Mouse (Mus musculus): ENCODE measurements around the gene Gm45618. TPM values are rescaled to one million over a fixed set of nuclear protein-coding genes. Genes with fewer than 3 reads are reported as not detected.

Gene Gm45618
- total RNA-seq, 2 experiments from 2014 or later = not detected

- DNase-seq = peak; percentile 91
- intact Hi-C loops (cut with DNase I; ENCODE audit: low total_unique reads) = no loop called here
Measured at GRCm38 (mm10) chr7:142095183-142095931, 25.2 kb downstream of the Gm45618 start, which contains the start of gene Dusp8. Gene Dusp8 (minus strand): TSS chr7:142095843.

GRCm38 (mm10) chr7:142094301-142095143 is 26.0 kb downstream of the Gm45618 start:
- DNase-seq = peak; percentile 35
- intact Hi-C loops (cut with DNase I; ENCODE audit: low total_unique reads) = no loop called here

GRCm38 (mm10) chr7:142093696-142094240 is 26.8 kb downstream of the Gm45618 start:
- intact Hi-C loops (cut with DNase I; ENCODE audit: low total_unique reads) = no loop called here

GRCm38 (mm10) chr7:142092991-142093390 is 27.5 kb downstream of the Gm45618 start:
- intact Hi-C loops (cut with DNase I; ENCODE audit: low total_unique reads) = no loop called here
- DNase-seq = no peak

More at GRCm38 (mm10) chr7:142093696-142094240, 26.8 kb downstream of the Gm45618 start:
- no peak for DNase-seq

GRCm38 (mm10) chr7:142091848-142092247 is 28.7 kb downstream of the Gm45618 start:
- intact Hi-C loops (cut with DNase I; ENCODE audit: low total_unique reads) = no loop called here
- DNase-seq = no peak

GRCm38 (mm10) chr7:142089648-142090447 is 30.7 kb downstream of the Gm45618 start:
- no peak for DNase-seq
- intact Hi-C loops (cut with DNase I; ENCODE audit: low total_unique reads) = no loop called here

- no peak for DNase-seq
- intact Hi-C loops (cut with DNase I; ENCODE audit: low total_unique reads) = no loop called here
Measured at GRCm38 (mm10) chr7:142088886-142089285, 31.6 kb downstream of the Gm45618 start.

GRCm38 (mm10) chr7:142087069-142087652 is 33.4 kb downstream of the Gm45618 start:
- intact Hi-C loops (cut with DNase I; ENCODE audit: low total_unique reads) = no loop called here

GRCm38 (mm10) chr7:142086159-142086905 is 34.2 kb downstream of the Gm45618 start:
- no peak for DNase-seq
- intact Hi-C loops (cut with DNase I; ENCODE audit: low total_unique reads) = no loop called here

More at GRCm38 (mm10) chr7:142087069-142087652, 33.4 kb downstream of the Gm45618 start:
- no peak for DNase-seq

- intact Hi-C loops (cut with DNase I; ENCODE audit: low total_unique reads) = no loop called here
- peak; percentile 72 for DNase-seq
Measured at GRCm38 (mm10) chr7:142084820-142085219, 35.7 kb downstream of the Gm45618 start.

GRCm38 (mm10) chr7:142084395-142084794 is 36.1 kb downstream of the Gm45618 start:
- no peak for DNase-seq
- intact Hi-C loops (cut with DNase I; ENCODE audit: low total_unique reads) = no loop called here

- intact Hi-C loops (cut with DNase I; ENCODE audit: low total_unique reads) = no loop called here
- peak; percentile 60 for DNase-seq
Measured at GRCm38 (mm10) chr7:142083588-142084317, 36.8 kb downstream of the Gm45618 start.

- no peak for DNase-seq
- intact Hi-C loops (cut with DNase I; ENCODE audit: low total_unique reads) = no loop called here
Measured at GRCm38 (mm10) chr7:142082607-142083006, 37.9 kb downstream of the Gm45618 start.

GRCm38 (mm10) chr7:142082179-142082578 is 38.4 kb downstream of the Gm45618 start:
- DNase-seq = no peak
- intact Hi-C loops (cut with DNase I; ENCODE audit: low total_unique reads) = no loop called here

GRCm38 (mm10) chr7:142081736-142082135 is 38.8 kb downstream of the Gm45618 start:
- no peak for DNase-seq
- intact Hi-C loops (cut with DNase I; ENCODE audit: low total_unique reads) = no loop called here

- intact Hi-C loops (cut with DNase I; ENCODE audit: low total_unique reads) = no loop called here
- no peak for DNase-seq
Measured at GRCm38 (mm10) chr7:142080876-142081275, 39.7 kb downstream of the Gm45618 start.

GRCm38 (mm10) chr7:142079365-142079764 is 41.2 kb downstream of the Gm45618 start:
- no peak for DNase-seq
- intact Hi-C loops (cut with DNase I; ENCODE audit: low total_unique reads) = no loop called here

- no peak for DNase-seq
- intact Hi-C loops (cut with DNase I; ENCODE audit: low total_unique reads) = no loop called here
Measured at GRCm38 (mm10) chr7:142077138-142077537, 43.4 kb downstream of the Gm45618 start.
